Mouse (Mus musculus): ENCODE data around the gene Apoc1. TPM values are rescaled to one million over a fixed set of nuclear protein-coding genes. Genes with fewer than 3 reads are reported as not detected.

Gene Apoc1
- polyA plus RNA-seq, 1 experiment from 2014 or later, result 10.9 TPM

GRCm38 (mm10) chr7:19722754-19723195, 30.3 kb upstream of the Apoc1 start:
- Histone ChIP-seq H3K4me1 (ENCODE audit: control insufficient read depth, insufficient read depth, low read length) (no peaks in the 10 kb centered on the region), H3K4me2 (replicated peaks; ENCODE audit: low read depth, low read length) (no peak overlapping the region), H3K9me3 (ENCODE audit: control insufficient read depth, low read depth, low read length) (peaks cover 14% of the 10 kb centered on the region), H3K36me3 (ENCODE audit: control insufficient read depth, insufficient read depth, low read length) (peaks cover 45% of the 10 kb centered on the region), H3K27me3 (ENCODE audit: control insufficient read depth, insufficient read depth, low read length) (no peaks in the 10 kb centered on the region), H3K9ac (replicated peaks; ENCODE audit: low read depth, low read length) (no peak overlapping the region), H3K27ac (ENCODE audit: low read length) (no peak overlapping the region), H3K4me3 (ENCODE audit: low read depth, low read length) (no peak overlapping the region)
- no peak for ATAC-seq (ENCODE audit: insufficient number of reproducible peaks, insufficient read depth, low FRiP score, low read depth)
- 87% methylated on average over 6 of the region's 6 CpGs for WGBS

DNA sequence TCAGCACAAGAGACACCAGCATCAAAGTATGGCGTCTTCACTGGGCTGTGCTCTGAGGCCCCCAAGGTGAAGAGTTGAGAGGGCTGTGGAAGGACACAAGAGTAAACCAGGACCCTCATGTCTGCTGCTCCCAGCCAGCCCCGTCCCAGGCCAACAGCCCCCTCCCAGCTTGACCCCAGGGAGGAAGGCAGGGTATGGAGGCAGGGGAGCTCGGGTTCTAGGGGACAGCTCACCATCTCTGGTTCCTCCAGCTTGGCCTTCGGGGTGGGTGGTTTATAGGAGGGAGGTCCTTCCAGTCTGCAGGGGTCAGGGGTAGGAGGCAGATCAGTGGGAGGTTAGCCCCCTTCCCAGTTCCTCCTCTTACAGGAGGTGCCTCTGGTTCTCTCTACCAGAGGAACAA, 26.7 kb upstream of the Apoc1 start:
- 89% methylated on average over 4 of the region's 4 CpGs for WGBS
- peaks cover 14% of the 10 kb centered on the region for H3K9me3 ChIP-seq (ENCODE audit: control insufficient read depth, low read depth, low read length)
- H3K36me3 ChIP-seq (ENCODE audit: control insufficient read depth, insufficient read depth, low read length), result peaks cover 25% of the 10 kb centered on the region
- H3K4me3 ChIP-seq (ENCODE audit: low read depth, low read length), result no peak overlapping the region
- no peaks in the 10 kb centered on the region for H3K27me3 ChIP-seq (ENCODE audit: control insufficient read depth, insufficient read depth, low read length)
- H3K4me1 ChIP-seq (ENCODE audit: control insufficient read depth, insufficient read depth, low read length), result peaks cover 12% of the 10 kb centered on the region
- no peak overlapping the region for H3K4me2 ChIP-seq (replicated peaks; ENCODE audit: low read depth, low read length)
- H3K9ac ChIP-seq (replicated peaks; ENCODE audit: low read depth, low read length), result no peak overlapping the region
- H3K27ac ChIP-seq (ENCODE audit: low read length), result no peak overlapping the region
- ATAC-seq (ENCODE audit: insufficient number of reproducible peaks, insufficient read depth, low FRiP score, low read depth), result no peak

GRCm38 (mm10) chr7:19718297-19718952, 26.0 kb upstream of the Apoc1 start:
- Histone ChIP-seq H3K27ac (ENCODE audit: low read length) (no peak overlapping the region), H3K9ac (replicated peaks; ENCODE audit: low read depth, low read length) (no peak overlapping the region), H3K36me3 (ENCODE audit: control insufficient read depth, insufficient read depth, low read length) (peaks cover 21% of the 10 kb centered on the region), H3K4me3 (ENCODE audit: low read depth, low read length) (no peak overlapping the region), H3K27me3 (ENCODE audit: control insufficient read depth, insufficient read depth, low read length) (no peaks in the 10 kb centered on the region), H3K4me1 (ENCODE audit: control insufficient read depth, insufficient read depth, low read length) (peaks cover 14% of the 10 kb centered on the region), H3K4me2 (replicated peaks; ENCODE audit: low read depth, low read length) (no peak overlapping the region), H3K9me3 (ENCODE audit: control insufficient read depth, low read depth, low read length) (peaks cover 14% of the 10 kb centered on the region)
- 94% methylated on average over 5 of the region's 5 CpGs for WGBS
- ATAC-seq (ENCODE audit: insufficient number of reproducible peaks, insufficient read depth, low FRiP score, low read depth), result no peak

GRCm38 (mm10) chr7:19717346-19717745, 24.9 kb upstream of the Apoc1 start:
- Histone ChIP-seq H3K9me3 (ENCODE audit: control insufficient read depth, low read depth, low read length) (peaks cover 14% of the 10 kb centered on the region), H3K4me3 (ENCODE audit: low read depth, low read length) (no peak overlapping the region), H3K36me3 (ENCODE audit: control insufficient read depth, insufficient read depth, low read length) (peaks cover 30% of the 10 kb centered on the region), H3K4me1 (ENCODE audit: control insufficient read depth, insufficient read depth, low read length) (peaks cover 14% of the 10 kb centered on the region), H3K27me3 (ENCODE audit: control insufficient read depth, insufficient read depth, low read length) (no peaks in the 10 kb centered on the region), H3K4me2 (replicated peaks; ENCODE audit: low read depth, low read length) (no peak overlapping the region), H3K9ac (replicated peaks; ENCODE audit: low read depth, low read length) (no peak overlapping the region), H3K27ac (ENCODE audit: low read length) (no peak overlapping the region)
- WGBS, result 82% methylated on average over 4 of the region's 4 CpGs
- no peak for ATAC-seq (ENCODE audit: insufficient number of reproducible peaks, insufficient read depth, low FRiP score, low read depth)

DNA sequence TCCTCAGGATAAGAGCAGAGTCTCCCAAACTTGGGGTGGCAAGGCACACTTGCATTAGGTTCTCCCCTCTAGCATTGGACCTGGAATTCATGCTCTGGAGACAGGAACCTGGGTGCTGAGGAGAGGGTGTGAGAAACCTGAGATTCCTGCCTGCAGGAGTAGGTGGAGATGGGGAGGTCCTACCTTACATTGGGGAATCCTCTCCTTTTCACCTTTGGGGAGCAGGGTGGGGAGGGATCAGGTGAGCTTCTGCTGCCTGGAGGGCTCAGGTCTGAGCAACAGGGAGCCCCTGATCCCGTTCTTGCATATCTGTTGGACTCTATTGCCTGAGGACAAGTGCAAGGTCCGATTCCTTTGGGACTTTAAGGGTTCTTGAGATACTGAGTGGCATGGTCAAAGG, 24.4 kb upstream of the Apoc1 start:
- 80% methylated on average over 2 of the region's 2 CpGs for WGBS
- Histone ChIP-seq H3K9me3 (ENCODE audit: control insufficient read depth, low read depth, low read length) (peaks cover 13% of the 10 kb centered on the region), H3K4me1 (ENCODE audit: control insufficient read depth, insufficient read depth, low read length) (peaks cover 14% of the 10 kb centered on the region), H3K4me2 (replicated peaks; ENCODE audit: low read depth, low read length) (peak overlapping the region; percentile 64; the same call in 1 of the 2 replicates), H3K9ac (replicated peaks; ENCODE audit: low read depth, low read length) (no peak overlapping the region), H3K27ac (ENCODE audit: low read length) (no peak overlapping the region), H3K27me3 (ENCODE audit: control insufficient read depth, insufficient read depth, low read length) (no peaks in the 10 kb centered on the region), H3K36me3 (ENCODE audit: control insufficient read depth, insufficient read depth, low read length) (peaks cover 35% of the 10 kb centered on the region), H3K4me3 (ENCODE audit: low read depth, low read length) (no peak overlapping the region)
- no peak for ATAC-seq (ENCODE audit: insufficient number of reproducible peaks, insufficient read depth, low FRiP score, low read depth)

DNA sequence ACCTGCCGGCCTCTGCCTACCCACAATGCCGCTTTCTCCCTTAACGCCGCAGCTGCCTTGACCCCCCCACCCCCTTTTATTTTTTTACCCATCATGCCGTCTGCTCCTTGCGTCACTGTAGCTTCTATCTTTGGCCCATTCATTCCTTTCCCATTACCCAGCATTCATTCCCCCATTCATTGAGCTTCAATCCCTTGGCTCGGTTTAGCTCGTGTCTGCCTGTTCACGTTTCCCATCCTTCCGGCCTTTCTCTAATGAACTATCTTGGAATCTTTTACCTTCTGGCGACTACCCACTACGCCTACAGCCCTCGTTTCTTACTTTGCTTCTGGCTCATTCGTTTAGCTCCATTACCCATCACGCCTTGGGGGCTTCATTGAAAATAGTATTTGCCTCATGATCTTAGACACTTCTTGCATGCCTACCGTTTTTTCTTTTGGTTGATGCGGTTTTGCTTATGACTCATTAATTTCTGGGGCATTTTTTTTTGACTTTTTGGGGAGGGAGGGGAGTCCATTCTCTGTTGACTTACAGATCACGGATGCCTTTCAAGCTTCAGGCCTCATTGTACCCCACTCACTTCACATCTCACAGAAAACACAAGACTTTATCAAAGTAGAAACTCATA, 23.7 kb upstream of the Apoc1 start:
- Histone ChIP-seq H3K27ac (ENCODE audit: low read length) (peak overlapping the region; percentile 77), H3K9ac (replicated peaks; ENCODE audit: low read depth, low read length) (no peak overlapping the region), H3K9me3 (ENCODE audit: control insufficient read depth, low read depth, low read length) (peaks cover 7% of the 10 kb centered on the region), H3K36me3 (ENCODE audit: control insufficient read depth, insufficient read depth, low read length) (peaks cover 40% of the 10 kb centered on the region), H3K27me3 (ENCODE audit: control insufficient read depth, insufficient read depth, low read length) (no peaks in the 10 kb centered on the region), H3K4me2 (replicated peaks; ENCODE audit: low read depth, low read length) (peak overlapping the region; percentile 64), H3K4me3 (ENCODE audit: low read depth, low read length) (peak overlapping the region; percentile 27), H3K4me1 (ENCODE audit: control insufficient read depth, insufficient read depth, low read length) (peaks cover 14% of the 10 kb centered on the region)
- no peak for ATAC-seq (ENCODE audit: insufficient number of reproducible peaks, insufficient read depth, low FRiP score, low read depth)
- 9% methylated on average over 18 of the region's 18 CpGs for WGBS

DNA sequence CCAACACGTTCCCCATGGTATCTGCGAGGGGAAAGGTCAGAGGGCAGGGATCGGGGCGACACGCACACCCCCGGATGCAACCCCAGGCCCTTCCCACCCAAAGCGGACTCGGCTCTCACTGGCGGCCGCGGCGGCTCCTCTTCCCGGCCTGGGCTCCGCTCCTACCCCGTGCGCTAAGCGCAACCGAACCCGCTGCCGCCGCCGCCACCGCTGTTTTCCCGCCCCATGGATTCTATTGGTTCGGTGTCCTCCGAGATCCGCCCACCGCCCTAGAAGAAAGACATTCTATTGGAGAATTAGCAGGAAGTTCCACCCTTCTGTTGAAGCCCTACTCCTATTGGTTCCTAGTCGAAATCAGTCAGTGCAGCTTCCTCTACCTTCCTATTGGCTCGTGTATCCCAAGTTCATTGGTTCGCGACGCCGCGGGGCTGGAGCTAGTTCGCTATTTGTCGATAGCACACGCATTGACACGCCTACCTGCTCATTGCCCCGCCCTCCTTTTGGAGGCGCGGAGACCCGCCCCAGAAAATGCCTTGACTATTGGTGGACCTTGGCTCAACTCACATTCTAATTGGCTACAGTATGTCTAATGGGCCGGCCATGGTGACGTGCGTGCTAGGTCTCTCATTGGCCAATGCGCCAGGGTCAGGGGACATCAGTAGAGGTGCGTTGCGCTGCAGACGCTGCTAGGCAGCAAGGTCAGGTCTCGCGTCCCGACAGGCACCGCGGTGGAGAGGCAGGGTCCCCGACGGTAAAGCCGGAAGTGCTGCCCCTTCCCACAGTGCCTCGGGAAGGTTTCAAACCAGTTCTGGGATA, 23.0 kb upstream of the Apoc1 start, which contains the start of gene Tomm40:
Tomm40 (minus strand) TSS at position 200 of the 816 bp plus-strand sequence.
- no peaks in the 10 kb centered on the region for H3K9me3 ChIP-seq (ENCODE audit: control insufficient read depth, low read depth, low read length)
- H3K4me3 ChIP-seq (ENCODE audit: low read depth, low read length), result peak within 1 kb of the TSS; percentile 99
- H3K27ac ChIP-seq (ENCODE audit: low read length), result peak within 1 kb of the TSS; percentile 77
- peaks cover 14% of the 10 kb centered on the region for H3K4me1 ChIP-seq (ENCODE audit: control insufficient read depth, insufficient read depth, low read length)
- under 1% methylated on average over 58 of the region's 59 CpGs for WGBS
- no peaks in the 10 kb centered on the region for H3K27me3 ChIP-seq (ENCODE audit: control insufficient read depth, insufficient read depth, low read length)
- ATAC-seq (ENCODE audit: insufficient number of reproducible peaks, insufficient read depth, low FRiP score, low read depth), result peak; percentile 98
- H3K4me2 ChIP-seq (replicated peaks; ENCODE audit: low read depth, low read length), result peak within 1 kb of the TSS; percentile 89
- H3K9ac ChIP-seq (replicated peaks; ENCODE audit: low read depth, low read length), result peak within 1 kb of the TSS; percentile 94
- peaks cover 43% of the 10 kb centered on the region for H3K36me3 ChIP-seq (ENCODE audit: control insufficient read depth, insufficient read depth, low read length)

DNA sequence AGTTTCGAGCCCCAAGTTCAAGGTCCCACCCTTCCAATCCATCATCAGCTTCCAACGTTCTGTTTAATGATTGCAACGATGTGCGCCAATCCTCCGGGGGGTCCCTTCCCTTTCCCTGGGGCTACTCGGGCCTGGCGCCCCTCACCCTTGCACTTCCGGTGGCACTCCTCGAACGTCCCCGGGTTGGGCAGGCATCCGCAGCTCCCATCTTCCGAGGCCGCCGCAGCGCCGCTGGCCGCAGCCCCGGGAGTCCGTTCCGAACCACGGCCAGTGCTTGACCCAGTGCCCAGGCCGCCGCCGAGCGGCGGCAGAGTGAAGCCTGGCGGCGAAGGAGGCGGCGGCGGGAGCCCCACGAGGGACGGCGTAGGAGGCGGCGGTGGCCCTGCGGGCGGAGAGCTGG, 22.4 kb upstream of the Apoc1 start:
- peaks cover 47% of the 10 kb centered on the region for H3K36me3 ChIP-seq (ENCODE audit: control insufficient read depth, insufficient read depth, low read length)
- WGBS, result under 1% methylated on average over 39 of the region's 39 CpGs
- ATAC-seq (ENCODE audit: insufficient number of reproducible peaks, insufficient read depth, low FRiP score, low read depth), result no peak
- no peaks in the 10 kb centered on the region for H3K9me3 ChIP-seq (ENCODE audit: control insufficient read depth, low read depth, low read length)
- peak overlapping the region; percentile 94 for H3K9ac ChIP-seq (replicated peaks; ENCODE audit: low read depth, low read length)
- H3K27me3 ChIP-seq (ENCODE audit: control insufficient read depth, insufficient read depth, low read length), result no peaks in the 10 kb centered on the region
- H3K4me3 ChIP-seq (ENCODE audit: low read depth, low read length), result peak overlapping the region; percentile 99
- H3K27ac ChIP-seq (ENCODE audit: low read length), result peak overlapping the region; percentile 75
- H3K4me2 ChIP-seq (replicated peaks; ENCODE audit: low read depth, low read length), result peak overlapping the region; percentile 89
- peaks cover 14% of the 10 kb centered on the region for H3K4me1 ChIP-seq (ENCODE audit: control insufficient read depth, insufficient read depth, low read length)

All from stomach, embryonic 14.5 days (tissue).